Comparison of ENCODE assay signal across 10 mouse cellular contexts in genomic region chr13:54797356-54797755, GRCm38 (mm10). TPM values are rescaled to one million over a fixed set of nuclear protein-coding genes. Genes with fewer than 3 reads are reported as not detected.
A peak's percentile ranks its signal among the peaks of the same experiment; 100 is the strongest.
DNase-seq lines count a peak whose midpoint lies in the region; ATAC-seq and TF ChIP-seq lines count a peak whose summit lies in the region.
"Had no signal": no experiment of that assay in that cellular context is flagged by ENCODE, and none has a peak within 500 bp of the region (broad histone marks: within the 10 kb centered on the region; RNA-seq: fewer than 3 reads in every experiment).

No protein-coding gene starts in this region.

- H3K4me3 ChIP-seq in G1E (ENCODE audit: low read depth, low read length) = no peak overlapping the region
- no peak overlapping the region for H3K4me3 ChIP-seq in embryonic facial prominence, embryonic 14.5 days (ENCODE audit: low read depth, low read length)

- TF ChIP-seq CTCF in G1E (IDR thresholded peaks at IDR 0.05; ENCODE audit: low read depth, low read length) = peak; percentile 98

- no peaks in the 10 kb centered on the region for H3K9me3 ChIP-seq in G1E (replicated peaks)
- no peaks in the 10 kb centered on the region for H3K9me3 ChIP-seq in embryonic facial prominence, embryonic 14.5 days (ENCODE audit: control insufficient read depth, low read length)

- DNase-seq in adrenal gland, postnatal 14 days = peak; percentile 44
- DNase-seq in adrenal gland, adult 8-10 months = no peak
- DNase-seq in layer of hippocampus, adult 11-12 months (ENCODE audit: low spot score) = peak; percentile 62
- no peak for DNase-seq in layer of hippocampus, adult 9-11 months
- DNase-seq in G1E (ENCODE audit: low spot score) = peak; percentile 43
- peak; percentile 34 for DNase-seq in embryonic facial prominence, embryonic 14.5 days (ENCODE audit: low spot score)
- no peak for DNase-seq in urinary bladder, postnatal 4 days (ENCODE audit: low spot score in 2 of 2)

- no peaks in the 10 kb centered on the region for H3K36me3 ChIP-seq in G1E (replicated peaks)
- H3K36me3 ChIP-seq in embryonic facial prominence, embryonic 14.5 days (ENCODE audit: control insufficient read depth, insufficient read depth, low read length) = no peaks in the 10 kb centered on the region

- no peak overlapping the region for H3K4me2 ChIP-seq in embryonic facial prominence, embryonic 14.5 days (ENCODE audit: low read depth, low read length)

- peaks cover 14% of the 10 kb centered on the region for H3K27me3 ChIP-seq in G1E (ENCODE audit: insufficient read depth, low read length)
- H3K27me3 ChIP-seq in embryonic facial prominence, embryonic 14.5 days (replicated peaks; ENCODE audit: control insufficient read depth, insufficient read depth, low read length) = peaks cover under 1% of the 10 kb centered on the region; the same call in 1 of the 2 replicates

- H3K9ac ChIP-seq in embryonic facial prominence, embryonic 14.5 days (ENCODE audit: low read depth, low read length) = no peak overlapping the region

- ATAC-seq in G1E (ENCODE audit: extremely low read depth, insufficient number of reproducible peaks, low FRiP score, poor library complexity, severe bottlenecking) = no peak
- ATAC-seq in embryonic facial prominence, embryonic 14.5 days (ENCODE audit: low read depth) = no peak
- ATAC-seq in megakaryocyte, adult 5-6 weeks (ENCODE audit: poor library complexity, severe bottlenecking) = 0 out of 2 replicates have a peak, but pooled peaks have one; percentile 57

- 27% methylated on average over 4 of the region's 4 CpGs for WGBS in embryonic facial prominence, embryonic 14.5 days

- no peaks in the 10 kb centered on the region for H3K4me1 ChIP-seq in G1E (ENCODE audit: insufficient read depth, low read depth, low read length)
- H3K4me1 ChIP-seq in embryonic facial prominence, embryonic 14.5 days (ENCODE audit: control insufficient read depth, insufficient read depth, low read length) = no peaks in the 10 kb centered on the region

- H3K27ac ChIP-seq in embryonic facial prominence, embryonic 14.5 days (replicated peaks; ENCODE audit: low read depth, low read length) = no peak overlapping the region

RNA-seq across cellular contexts. Expression of gene Tspan17, which starts 8.2 kb away (rescaled TPM):
- total RNA-seq in adrenal gland, postnatal 14 days (2021) = 24.8 and 29.5 TPM in 2 replicates
- total RNA-seq in adrenal gland, adult 8-10 months (2022) = 10 to 100 TPM; 38.8 to 45.1 (median 41.8) TPM
- 1.6 and 1.7 TPM in 2 replicates for total RNA-seq in G1E (2014; fragmentation: Nextera tagmentation)
- total RNA-seq in G1E (2017) = 1.1 and 2.0 TPM in 2 replicates
- polyA plus RNA-seq in G1E (2012) = 0.43 and 0.44 TPM in 2 replicates
- polyA plus RNA-seq in embryonic facial prominence, embryonic 14.5 days (2014; fragmentation: Nextera tagmentation; extraction: Ambion mirVana) = 8.9 and 13.0 TPM in 2 replicates
- 6.7 and 14.2 TPM in 2 replicates for total RNA-seq in megakaryocyte, adult 5-6 weeks (2015)
- total RNA-seq in megakaryocyte, adult 5-6 weeks (2017) = 9.6 and 10.1 TPM in 2 replicates

RNA-seq across cellular contexts. Expression of gene Eif4e1b, which starts 13.6 kb away (rescaled TPM):
- total RNA-seq in adrenal gland, postnatal 14 days (2021) = not detected in 2 replicates
- total RNA-seq in adrenal gland, adult 8-10 months (2022) = not detected
- total RNA-seq in G1E (2014; fragmentation: Nextera tagmentation) (not detected in 2 replicates), G1E (2017) (0.05 TPM in 1 of 2 replicates, not detected in the other)
- polyA plus RNA-seq in G1E (2012) = not detected in 2 replicates
- not detected in 2 replicates for polyA plus RNA-seq in embryonic facial prominence, embryonic 14.5 days (2014; fragmentation: Nextera tagmentation; extraction: Ambion mirVana)
- total RNA-seq in megakaryocyte, adult 5-6 weeks (2015) = not detected in 2 replicates
- total RNA-seq in megakaryocyte, adult 5-6 weeks (2017) = not detected in 2 replicates
- polyA plus RNA-seq: liver, embryonic 16.5 days; stomach, embryonic 16.5 days had no signal

RNA-seq across cellular contexts. Expression of gene Sncb, which starts 31.0 kb away (rescaled TPM):
- 0.96 and 2.5 TPM in 2 replicates for total RNA-seq in adrenal gland, postnatal 14 days (2021)
- 1 to 10 TPM; 1.8 to 5.6 (median 3.5) TPM for total RNA-seq in adrenal gland, adult 8-10 months (2022)
- total RNA-seq in G1E (2014; fragmentation: Nextera tagmentation) (not detected in 2 replicates), G1E (2017) (not detected in 2 replicates)
- polyA plus RNA-seq in G1E (2012) = not detected in 2 replicates
- polyA plus RNA-seq in embryonic facial prominence, embryonic 14.5 days (2014; fragmentation: Nextera tagmentation; extraction: Ambion mirVana) = 0.90 and 1.3 TPM in 2 replicates
- not detected in 2 replicates for total RNA-seq in megakaryocyte, adult 5-6 weeks (2015)
- total RNA-seq in megakaryocyte, adult 5-6 weeks (2017) = not detected in 2 replicates
- polyA plus RNA-seq: liver, embryonic 16.5 days had no signal

RNA-seq across cellular contexts. Expression of gene Gprin1, which starts 47.7 kb away (rescaled TPM):
- 3.5 and 5.1 TPM in 2 replicates for total RNA-seq in adrenal gland, postnatal 14 days (2021)
- 1 to 10 TPM; 4.0 to 6.4 (median 4.2) TPM for total RNA-seq in adrenal gland, adult 8-10 months (2022)
- not detected in 2 replicates for total RNA-seq in G1E (2014; fragmentation: Nextera tagmentation)
- total RNA-seq in G1E (2017) = 0.05 and 0.06 TPM in 2 replicates
- polyA plus RNA-seq in G1E (2012) = not detected in 2 replicates
- polyA plus RNA-seq in embryonic facial prominence, embryonic 14.5 days (2014; fragmentation: Nextera tagmentation; extraction: Ambion mirVana) = 1.4 TPM in 2 replicates
- total RNA-seq in megakaryocyte, adult 5-6 weeks (2015) = not detected in 2 replicates
- not detected in 2 replicates for total RNA-seq in megakaryocyte, adult 5-6 weeks (2017)
- polyA plus RNA-seq: liver, embryonic 16.5 days had no signal

Comparison
In these comparisons a context has a peak if more than half of its experiments do, and no peak if none do; other contexts are left out.
1. DNase-seq: peak in adrenal gland, postnatal 14 days (single experiment), layer of hippocampus, adult 11-12 months (single experiment), G1E (single experiment) and embryonic facial prominence, embryonic 14.5 days (single experiment); none in adrenal gland, adult 8-10 months (single experiment), layer of hippocampus, adult 9-11 months (single experiment) and urinary bladder, postnatal 4 days (0 of 2).